Mouse (Mus musculus) G1E-ER4 (cell line): ENCODE measurements around the gene Haao. TPM values are rescaled to one million over a fixed set of nuclear protein-coding genes. Genes with fewer than 3 reads are reported as not detected.

ENCODE experiments used
- GATA1 ChIP-seq: IDR thresholded peaks from one replicate; pipeline ENCODE4 v1.8.0; 2012; ENCODE audit warnings: low read length, inconsistent platforms
- polyA plus RNA-seq: library from polyadenylated mRNA; stranded (reverse); fragments of >175 nt; gene quantifications from 2 replicates; pipeline ENCODE4 v1.2.3, GENCODE M21; 2012

Haao gene
- polyA plus RNA-seq, 1 experiment, result not detected

DNA sequence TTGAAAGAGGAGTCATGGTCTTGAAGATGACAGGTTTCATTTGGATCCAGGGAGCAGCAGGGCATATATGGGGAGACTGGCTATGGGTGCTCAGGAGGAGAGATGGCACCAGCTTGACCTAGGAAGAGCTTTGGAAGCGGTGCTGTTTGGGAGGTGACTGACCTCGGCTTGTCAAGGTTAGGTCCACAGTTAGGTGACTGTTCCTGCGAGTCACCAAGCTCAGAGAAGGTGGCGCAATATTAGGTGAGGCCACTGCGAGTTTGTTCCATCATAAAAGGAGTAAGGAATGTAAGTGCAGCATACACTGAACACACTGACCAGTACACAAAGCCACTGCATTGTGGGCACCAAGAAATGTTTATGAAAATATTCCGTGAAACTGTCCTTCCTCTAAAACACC, 61.3 kb downstream of the Haao start:
- no peak for TF ChIP-seq GATA1

DNA sequence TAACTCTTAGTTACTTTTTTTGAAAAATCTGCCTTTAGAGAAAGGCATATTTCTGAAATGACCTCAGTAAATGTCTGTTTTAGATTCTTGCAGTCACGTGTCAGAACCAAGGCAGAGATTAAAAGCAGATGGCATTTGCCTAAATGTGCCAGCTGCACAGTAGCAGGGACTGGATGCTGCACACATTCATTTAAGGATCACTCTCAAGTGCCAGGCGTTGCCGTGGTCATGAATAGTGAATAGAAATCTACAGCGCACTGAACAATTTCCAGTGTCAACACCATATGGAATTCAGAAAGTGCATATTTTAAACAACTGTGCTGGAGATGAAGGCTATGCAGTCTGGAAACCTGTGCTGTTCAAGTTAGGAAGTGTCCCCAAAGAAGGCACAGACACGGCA, 65.0 kb downstream of the Haao start:
- no peak for TF ChIP-seq GATA1

Other genes with a start within 250 kb of the Haao start
- gene Kcng3, start 216.1 kb downstream of the Haao start, polyA plus RNA-seq, result not detected in 2 replicates
- gene Mta3, start 141.8 kb downstream of the Haao start, polyA plus RNA-seq, result 147 and 163 TPM in 2 replicates